Mouse (Mus musculus) ovary, adult 10 weeks (tissue): ENCODE measurements around the gene Cypt15. TPM values are rescaled to one million over a fixed set of nuclear protein-coding genes. Genes with fewer than 3 reads are reported as not detected.

Experiments used
- polyA plus RNA-seq: library from polyadenylated mRNA; stranded (reverse); fragments of 350-450 nt; fragmentation: Illumina TruSeq; extraction: RNeasy Lipid Tissue Mini Kit (QIAGEN cat#74804); gene quantifications from one replicate; pipeline ENCODE4 v1.2.3, GENCODE M21; 2014

Gene Cypt15
- not detected for polyA plus RNA-seq

GRCm38 (mm10) chrX:39345967-39346366 lies at the start of gene Cypt15:
Gene Cypt15, plus strand, starts transcription at chrX:39346267.

